Mouse (Mus musculus): ENCODE measurements at regions not wholly inside any gene's neighbourhood (a gene's known extent, or its start where the extent isn't known, plus 50 kb on each side); places are given as distances from the start of the nearest gene placed in this dataset.

DNA sequence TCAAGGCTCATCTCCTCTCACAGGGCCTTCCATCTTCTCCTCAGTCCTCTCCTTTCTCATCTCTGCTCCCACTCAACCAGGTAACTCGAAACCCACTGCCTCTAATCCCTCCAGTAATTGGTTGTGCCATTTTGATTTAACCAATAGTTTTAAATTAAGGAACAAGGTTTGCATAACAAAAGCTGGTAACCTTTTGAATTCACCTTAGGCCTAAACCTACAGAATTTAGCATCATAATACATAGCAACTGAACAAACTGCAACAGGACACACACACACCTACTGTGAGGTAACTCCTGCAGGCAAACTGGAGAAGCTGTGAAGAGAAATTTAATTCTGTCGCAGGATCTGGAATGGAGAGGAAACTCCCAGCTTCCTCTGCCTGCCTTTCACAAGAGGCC is 66.9 kb upstream of the Mboat1 start:
- no peak for TF ChIP-seq POLR2A (IDR thresholded peaks at IDR 0.05; ENCODE audit: insufficient read depth, low read depth, low read length)
- TF ChIP-seq CTCF (IDR thresholded peaks at IDR 0.05), result no peak
